Mouse (Mus musculus) small intestine, adult 2 months (tissue): ENCODE measurements around the gene Dbf4.

Experiments used
- CTCF ChIP-seq: fragments of 200-500 bp; IDR thresholded peaks from 2 replicates; pipeline ENCODE4 v1.5.1; 2012; ENCODE audit warnings: low read depth, mild to moderate bottlenecking, control low read depth, inconsistent platforms, low read length, moderate library complexity, mixed read lengths; ENCODE audit not compliant: insufficient replicate concordance, insufficient read length; ENCODE audit errors: extremely low read depth
- POLR2A ChIP-seq: fragments of 200-500 bp; IDR thresholded peaks from 2 replicates; pipeline ENCODE4 v1.6.1; 2012; ENCODE audit warnings: low read depth, mild to moderate bottlenecking, control low read depth, inconsistent platforms, low read length, moderate library complexity

- no peak for TF ChIP-seq POLR2A
- no peak for TF ChIP-seq CTCF
Observed at GRCm38 (mm10) chr5:8421424-8421823, 1.1 kb downstream of the Dbf4 start.
